Mouse (Mus musculus): ENCODE data around the gene Polr2f.
A peak's percentile ranks its signal among the peaks of the same experiment; 100 is the strongest.

The Polr2f gene

DNA sequence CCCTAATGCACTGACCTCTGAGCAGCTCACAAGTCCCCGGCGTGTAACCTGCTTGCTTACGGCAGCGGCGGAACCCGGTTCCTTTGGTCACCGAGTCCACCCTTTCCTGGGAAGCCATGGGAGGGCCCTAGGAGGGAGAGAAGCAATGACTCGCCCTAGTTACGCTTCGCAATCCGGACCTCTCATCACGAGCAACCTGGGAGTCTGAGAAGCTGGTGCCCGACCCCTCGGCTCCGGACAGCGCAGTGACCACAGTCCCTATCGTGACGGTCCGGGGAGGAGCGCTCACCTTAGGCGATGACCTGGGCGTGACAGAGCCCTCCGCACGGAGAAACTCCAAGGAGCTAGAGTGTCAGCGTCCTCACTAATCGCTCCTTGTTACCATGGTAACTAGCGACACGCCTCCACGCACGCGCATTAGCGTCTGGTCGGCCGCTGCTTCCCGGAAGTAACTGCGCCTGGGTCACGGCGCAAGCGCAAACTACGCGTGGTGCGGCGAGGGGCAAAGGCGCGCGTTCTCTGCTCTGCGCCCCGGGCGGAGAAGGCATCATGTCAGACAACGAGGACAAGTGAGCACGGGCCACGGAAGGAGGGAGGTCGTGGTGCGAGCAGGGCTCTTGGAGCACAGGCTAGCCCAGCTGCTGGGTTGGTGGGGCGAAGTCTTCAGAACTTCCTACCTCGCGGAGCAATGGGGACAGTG lies at the start of gene Polr2f, which contains the start of gene 1700088E04Rik:
TSS of gene Polr2f (plus strand) at position 144 of the 700 bp plus-strand sequence.
TSS of gene 1700088E04Rik (minus strand) at position 388 of the 700 bp plus-strand sequence.
- DNase-seq (ENCODE audit: extremely low read depth, low read depth, low spot score), result peak; percentile 16

DNA sequence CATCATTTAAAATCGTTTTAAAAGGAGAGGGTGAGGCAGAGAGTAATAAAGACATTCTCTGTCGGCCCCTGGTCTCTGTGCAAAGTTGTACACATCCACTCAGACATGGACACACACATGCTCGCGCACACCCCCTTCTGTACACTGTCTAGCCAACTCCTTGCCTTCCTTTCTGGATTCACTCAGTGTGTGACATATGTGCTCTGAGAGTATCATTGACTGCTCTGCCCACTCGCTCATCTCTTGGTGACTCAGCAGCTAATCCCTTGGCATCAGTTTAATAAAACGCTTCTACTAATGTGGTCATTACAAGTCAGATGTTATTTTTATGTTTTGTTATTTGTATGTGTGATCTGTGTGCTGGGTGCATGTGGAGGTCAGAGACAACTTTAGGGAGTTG lies 48.5 kb upstream of the Polr2f start:
- no peak for DNase-seq (ENCODE audit: extremely low read depth, low read depth, low spot score)

DNA sequence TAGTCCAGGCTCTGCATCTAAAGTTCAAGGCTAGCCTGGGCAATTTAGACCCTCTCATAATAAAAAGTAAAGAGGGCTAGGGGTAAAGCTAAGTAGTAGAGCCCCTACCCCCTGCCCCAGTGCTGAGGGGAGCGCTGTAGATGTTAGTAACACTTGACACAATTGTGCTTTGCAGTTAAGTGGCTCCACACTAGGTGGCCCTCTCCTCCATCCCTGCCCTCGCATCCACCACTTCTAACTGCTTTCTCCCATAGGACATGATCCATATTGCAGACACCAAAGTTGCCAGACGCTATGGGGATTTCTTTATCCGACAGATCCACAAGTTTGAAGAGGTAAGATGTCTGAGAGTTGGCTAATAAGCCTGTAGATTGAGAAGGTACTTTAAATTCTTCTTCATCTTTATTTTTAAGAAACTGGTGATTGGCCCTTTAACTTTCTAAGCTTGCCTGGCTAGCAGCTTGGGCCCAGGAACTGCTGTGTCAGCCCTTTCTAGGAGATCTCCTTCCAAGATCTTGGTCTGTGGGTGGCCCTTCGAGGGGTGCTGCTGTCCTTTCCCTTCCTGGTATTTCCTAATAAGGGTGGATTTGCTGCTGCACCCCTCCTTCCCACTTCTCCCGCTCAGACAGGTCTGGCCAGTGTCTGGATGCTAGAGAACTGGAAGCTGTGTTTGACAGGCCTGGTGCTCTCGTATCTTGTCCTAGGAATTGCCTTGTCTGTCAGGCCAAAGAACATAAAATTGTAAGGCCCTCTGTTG lies 47.5 kb upstream of the Polr2f start:
- no peak for DNase-seq (ENCODE audit: extremely low read depth, low read depth, low spot score)

DNA sequence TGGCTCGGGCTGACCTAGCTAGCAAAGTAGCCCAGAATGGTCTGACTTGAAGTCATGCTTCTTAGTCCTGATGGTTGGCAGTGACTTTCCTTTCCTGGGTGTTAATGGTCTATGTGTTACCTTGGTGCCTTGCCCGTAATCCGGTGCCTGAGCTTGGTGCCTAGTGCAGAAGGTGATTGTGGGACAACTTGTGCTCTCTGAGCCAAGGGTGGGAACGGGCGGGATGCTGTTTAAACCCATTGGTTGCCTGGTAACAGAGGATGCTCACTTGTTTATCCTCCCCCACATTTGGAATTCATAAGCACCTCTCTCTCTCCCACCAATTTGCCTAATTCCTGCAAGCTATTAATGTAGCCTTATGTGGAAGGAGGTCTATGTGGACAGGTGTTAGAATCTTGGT lies 45.3 kb upstream of the Polr2f start:
- DNase-seq (ENCODE audit: extremely low read depth, low read depth, low spot score), result no peak

DNA sequence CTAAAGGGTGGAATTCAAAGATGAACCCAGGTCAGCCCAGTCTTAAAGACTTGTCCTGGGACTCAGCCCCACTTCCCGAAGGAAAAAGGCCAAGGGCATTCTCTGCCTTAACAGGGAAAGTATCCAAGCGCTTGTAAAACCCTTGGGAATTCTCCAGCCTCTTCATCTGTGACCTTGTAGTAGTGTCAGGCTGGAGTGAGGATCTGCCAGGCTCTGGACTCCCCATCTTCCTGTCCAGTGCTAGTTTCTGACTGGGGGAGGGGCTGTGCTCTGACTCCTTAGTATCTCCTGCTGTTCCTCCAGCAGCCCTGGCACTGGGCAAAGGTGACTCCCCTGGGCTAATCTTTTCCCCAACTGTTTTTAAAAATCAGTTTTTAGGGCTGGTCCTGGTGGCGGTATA lies 44.3 kb upstream of the Polr2f start:
- DNase-seq (ENCODE audit: extremely low read depth, low read depth, low spot score), result no peak

DNA sequence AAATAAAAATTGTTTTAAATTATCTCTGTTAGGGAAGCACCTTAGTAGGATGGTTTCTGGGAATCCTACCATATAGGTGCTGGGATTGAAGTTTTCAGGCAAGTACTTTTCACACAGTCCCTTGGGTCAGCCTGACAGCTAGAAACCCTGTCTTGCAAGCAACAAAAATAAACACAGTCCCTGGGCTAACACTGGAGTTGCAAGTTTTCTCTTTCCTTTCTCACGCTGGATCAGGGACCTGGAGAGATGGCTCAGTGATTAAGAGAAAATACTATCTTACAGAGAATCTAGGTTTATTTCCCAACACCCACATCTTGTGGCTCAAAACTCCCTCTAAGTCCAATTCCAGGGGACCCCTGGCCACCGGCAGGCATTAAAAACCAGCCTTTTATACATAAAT lies 43.7 kb upstream of the Polr2f start:
- peak; percentile 79 for DNase-seq (ENCODE audit: extremely low read depth, low read depth, low spot score)

DNA sequence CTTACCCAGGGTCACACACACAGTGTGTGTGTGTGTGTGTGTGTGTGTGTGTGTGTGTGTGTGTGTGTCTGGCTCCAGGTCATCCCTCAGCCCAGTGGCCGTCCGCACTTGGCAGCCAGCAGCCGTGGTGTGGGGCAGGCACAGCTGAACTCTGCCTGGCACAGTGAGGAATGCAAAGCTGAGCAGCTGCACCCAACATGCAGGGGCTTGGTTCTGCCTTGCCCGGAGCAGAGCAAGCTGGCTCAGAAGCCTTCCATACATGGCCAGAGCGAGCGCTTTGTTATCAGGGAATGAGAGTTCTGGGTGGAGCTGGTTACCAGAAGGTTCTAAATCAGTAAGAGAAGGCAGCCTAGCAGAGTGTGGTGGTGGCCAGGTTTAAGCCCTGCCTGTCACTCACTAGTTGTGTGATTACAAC lies 43.2 kb upstream of the Polr2f start:
- no peak for DNase-seq (ENCODE audit: extremely low read depth, low read depth, low spot score)

DNA sequence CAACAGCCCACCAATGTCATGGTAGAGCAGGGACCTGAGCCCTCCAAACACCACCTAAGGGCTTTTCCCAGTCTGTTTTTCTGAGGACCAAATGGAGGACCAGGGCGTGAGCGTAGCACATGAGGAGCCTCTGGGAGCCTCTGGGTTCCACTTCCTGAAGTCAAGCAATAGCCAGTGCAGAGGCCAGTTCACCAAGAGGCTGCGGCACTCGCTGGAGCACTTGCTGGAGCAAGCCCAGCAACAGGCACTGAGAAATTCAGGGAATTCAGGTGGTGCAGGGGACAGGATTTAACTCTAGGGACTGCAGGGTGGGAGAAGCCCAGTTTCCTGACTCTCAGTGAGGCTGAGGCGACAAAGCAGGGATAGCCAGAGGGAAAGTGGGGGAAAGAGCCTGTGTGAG lies 42.6 kb upstream of the Polr2f start:
- no peak for DNase-seq (ENCODE audit: extremely low read depth, low read depth, low spot score)

DNA sequence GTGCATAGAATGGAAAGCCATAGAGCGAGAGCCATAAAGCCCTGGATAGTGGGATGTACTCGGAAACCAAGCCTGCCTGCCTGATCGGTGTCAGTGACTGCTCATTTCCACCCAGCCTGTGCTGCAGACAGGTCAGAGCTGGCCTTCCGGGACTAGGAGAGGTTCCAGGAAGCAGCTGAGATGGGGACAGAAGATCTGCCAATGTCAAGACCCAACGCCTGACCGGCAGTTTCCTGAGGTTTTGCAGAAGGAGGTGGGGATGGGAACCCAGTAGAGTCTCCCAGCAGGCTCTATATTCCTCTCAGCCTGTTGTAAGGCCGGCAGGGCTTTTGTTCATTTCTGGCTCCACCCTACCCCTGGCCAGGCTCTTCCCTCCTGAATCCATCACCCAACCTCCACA lies 41.9 kb upstream of the Polr2f start:
- no peak for DNase-seq (ENCODE audit: extremely low read depth, low read depth, low spot score)

DNA sequence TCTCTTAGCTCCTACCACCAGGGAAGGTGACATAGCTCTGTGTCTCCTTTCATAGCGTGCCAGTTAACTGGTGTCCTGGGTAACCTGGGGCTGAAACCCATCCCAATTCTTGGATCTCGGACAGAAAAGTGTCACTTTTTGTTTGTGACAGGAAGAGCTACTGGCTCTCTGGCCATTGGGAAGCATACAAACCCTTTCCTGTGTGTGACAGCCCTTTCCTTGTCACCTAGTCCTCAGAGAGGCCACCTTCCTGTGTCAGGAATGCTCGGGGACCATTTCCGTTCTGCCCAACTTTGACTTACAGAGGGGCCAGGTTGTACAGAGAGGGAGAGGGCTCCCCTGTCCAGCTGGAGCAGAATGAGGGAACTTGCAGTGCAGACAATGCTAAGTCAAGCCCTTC lies 41.4 kb upstream of the Polr2f start:
- DNase-seq (ENCODE audit: extremely low read depth, low read depth, low spot score), result no peak

DNA sequence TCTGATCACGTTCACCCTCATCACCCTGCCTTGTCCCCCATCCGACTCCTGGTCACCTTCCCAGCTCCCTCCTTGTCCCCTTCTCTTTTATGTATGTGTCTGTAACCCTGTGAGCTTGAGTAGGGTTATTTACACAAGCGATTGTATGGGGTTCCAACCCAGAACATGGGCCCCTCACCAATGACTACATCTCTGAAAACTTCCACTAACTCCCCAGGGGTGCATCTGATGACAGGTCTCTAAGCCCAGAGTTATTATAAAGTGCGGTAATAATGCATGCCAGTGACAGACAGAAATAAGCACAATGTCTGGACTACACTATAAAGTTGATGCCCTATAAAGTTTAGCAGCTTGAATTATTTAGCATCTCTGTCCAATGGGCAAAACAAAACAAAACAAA lies 40.4 kb upstream of the Polr2f start:
- no peak for DNase-seq (ENCODE audit: extremely low read depth, low read depth, low spot score)

DNA sequence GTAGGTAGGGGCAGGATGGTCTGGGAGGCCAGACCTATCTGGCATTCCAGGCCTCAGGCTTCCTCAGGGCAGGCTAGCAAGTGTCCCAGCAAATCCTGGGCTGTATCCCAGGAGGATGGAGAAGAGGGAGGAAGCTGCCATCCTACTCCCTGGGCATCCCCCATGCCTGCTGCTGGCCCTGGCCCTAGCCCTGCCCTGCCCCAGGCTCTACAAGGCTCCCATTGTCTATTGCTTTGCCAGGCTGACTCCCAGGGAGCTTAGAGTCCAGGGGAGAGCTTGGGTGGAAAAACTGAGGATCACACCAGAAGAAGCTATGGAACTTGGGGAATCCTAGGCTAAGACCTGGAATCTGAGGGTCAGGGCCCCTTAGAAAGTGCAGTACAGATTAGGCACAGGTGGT lies 39.3 kb upstream of the Polr2f start:
- DNase-seq (ENCODE audit: extremely low read depth, low read depth, low spot score), result no peak

DNA sequence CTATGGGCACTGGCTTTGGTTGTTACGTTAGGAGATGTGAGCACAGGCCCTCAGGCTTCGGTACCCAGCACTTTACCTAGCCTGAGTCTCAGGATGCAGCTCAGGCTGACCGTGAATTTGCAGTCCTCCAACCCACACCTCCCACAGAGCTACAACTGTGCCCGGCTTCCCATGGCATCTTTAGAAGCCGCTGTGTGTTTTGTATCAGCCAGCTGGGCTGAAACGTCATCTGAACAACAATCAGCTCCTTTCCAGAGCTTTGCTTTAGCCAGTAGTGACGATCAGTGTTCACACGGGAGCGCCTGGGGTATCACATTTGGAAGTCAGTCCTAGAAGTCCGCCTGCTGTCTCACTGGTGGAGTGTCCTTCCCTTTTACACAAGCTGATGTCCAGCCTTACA lies 37.5 kb upstream of the Polr2f start:
- no peak for DNase-seq (ENCODE audit: extremely low read depth, low read depth, low spot score)

DNA sequence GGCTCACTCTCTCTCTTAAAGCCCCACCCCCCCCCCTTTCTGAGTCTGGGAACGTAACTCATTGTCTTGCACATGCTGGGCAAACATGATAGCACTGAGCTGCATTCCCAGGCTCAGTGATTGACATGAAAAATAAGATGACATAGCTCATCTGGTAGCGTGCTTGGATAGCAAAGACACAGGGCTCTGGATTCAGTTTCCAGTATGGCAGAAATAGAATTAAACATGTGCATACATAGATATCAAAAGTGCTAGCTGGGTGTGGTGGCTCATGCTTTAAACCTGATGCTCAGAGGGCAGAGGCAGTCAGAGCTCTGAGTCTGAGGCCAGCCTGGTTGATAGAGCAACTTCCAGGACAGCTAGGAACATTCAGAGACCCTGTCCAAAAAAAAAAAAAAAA lies 35.0 kb upstream of the Polr2f start:
- DNase-seq (ENCODE audit: extremely low read depth, low read depth, low spot score), result no peak

DNA sequence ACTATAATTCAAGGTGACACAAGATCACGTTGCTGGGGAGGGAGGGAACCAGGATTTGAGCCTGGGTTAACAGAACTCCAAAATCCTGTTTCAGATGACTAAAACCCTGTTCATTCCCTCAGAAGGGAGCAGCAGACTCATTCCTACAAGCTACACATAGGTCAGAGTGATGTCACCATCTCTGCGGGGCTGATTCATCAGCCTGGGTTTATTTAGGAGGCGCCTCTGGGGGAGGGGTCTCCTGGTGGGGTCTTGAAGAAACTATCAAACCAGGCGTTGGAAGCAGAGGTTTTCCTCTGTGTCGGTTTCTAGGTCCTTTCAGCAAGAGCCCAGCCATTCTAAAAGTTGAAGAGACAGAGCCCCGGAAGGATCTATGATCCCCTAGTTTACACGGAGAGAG lies 32.8 kb upstream of the Polr2f start:
- no peak for DNase-seq (ENCODE audit: extremely low read depth, low read depth, low spot score)

DNA sequence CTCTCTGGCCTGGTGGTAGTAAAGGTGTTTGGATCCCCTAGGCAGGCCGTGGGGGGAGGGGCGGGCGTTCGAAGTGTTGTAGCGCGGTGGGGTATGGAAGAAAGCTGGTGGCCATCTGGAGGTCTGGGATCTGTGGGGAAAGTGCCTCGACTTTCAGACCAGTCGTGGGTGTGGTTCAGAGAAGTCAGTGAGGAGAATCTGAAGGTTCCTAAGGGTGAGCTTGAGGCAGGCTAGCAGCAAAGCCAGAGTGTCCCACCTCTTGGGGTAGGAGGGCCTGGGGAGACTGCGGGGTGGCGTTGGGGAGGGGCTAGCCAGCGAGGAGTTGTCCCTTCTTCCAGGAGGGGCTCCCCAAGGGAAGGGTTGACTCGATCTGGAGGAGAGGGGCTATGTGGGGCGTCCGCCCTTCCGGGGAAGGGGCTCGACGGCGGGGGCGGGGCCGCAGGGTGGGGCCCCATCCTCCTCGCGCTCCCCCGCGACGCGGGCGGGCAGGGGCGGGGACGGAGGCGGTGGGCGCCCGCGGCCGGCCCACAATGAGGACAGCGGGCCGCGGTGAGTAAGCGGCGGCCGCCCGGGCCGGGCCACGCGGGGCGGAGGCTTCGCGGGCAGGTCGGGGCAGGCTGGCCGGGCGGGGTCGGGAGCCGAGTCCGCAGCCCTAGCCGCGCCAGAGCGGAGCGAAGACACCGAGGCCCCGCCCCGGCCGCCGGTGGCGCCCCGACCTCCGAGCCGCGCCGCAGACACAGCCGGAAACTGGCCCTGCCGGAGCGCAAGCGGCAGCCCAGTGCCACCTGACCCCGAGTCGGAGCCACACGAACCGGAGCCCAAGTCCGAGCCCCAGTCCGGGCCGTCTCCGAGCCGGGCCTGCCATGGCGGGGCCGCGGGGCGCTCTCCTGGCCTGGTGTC lies 32.1 kb upstream of the Polr2f start, which contains the start of gene Micall1:
TSS of gene Micall1 (plus strand) at position 478 of the 900 bp plus-strand sequence.
- no peak for DNase-seq (ENCODE audit: extremely low read depth, low read depth, low spot score)

DNA sequence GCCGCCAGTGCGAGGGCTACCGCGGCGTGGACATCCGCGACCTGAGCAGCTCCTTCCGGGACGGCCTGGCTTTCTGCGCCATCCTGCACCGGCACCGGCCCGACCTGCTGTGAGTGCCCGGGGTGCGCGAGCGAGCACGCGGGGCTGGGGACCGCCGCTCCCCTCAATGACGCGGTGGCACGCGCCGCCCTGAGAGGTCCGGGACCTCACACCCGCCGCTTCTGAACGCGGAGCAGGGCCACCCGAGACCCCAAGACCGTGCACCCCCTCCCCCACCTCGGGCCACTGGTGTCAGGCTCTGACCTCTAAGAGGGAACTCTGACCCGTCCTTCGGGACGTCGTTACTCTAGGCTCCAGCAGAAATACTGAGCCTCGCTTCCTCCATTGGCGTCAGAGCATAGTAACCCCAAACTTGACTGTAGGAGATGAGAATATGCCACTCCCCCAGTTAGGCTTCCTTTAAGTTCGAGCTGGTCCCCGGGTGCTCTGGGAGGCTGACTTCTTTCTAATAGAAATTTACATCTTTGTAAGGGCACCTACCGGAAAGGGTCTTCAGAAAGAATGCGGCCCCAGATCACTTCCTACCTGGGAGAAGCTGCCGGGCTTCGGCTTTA lies 31.4 kb upstream of the Polr2f start:
- DNase-seq (ENCODE audit: extremely low read depth, low read depth, low spot score), result no peak

DNA sequence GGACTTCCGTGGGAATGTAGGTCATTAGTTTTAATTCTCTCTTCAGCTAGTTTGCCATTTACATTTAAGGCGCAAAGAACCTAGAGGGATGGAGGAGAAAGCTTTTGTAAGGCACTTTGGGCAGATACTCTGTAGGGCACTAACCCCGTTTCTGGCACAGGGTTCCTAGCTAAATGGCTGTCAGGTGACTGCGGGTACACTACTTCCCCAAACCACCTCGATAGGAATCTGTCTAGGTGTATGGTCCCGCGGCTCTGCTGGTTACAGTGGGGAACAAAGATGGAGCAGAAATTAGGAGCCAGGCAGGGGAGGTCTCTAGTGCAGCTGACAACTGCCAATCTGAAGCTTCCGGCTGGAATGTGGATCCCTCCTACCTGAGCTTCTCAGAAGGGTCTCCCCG lies 30.8 kb upstream of the Polr2f start:
- no peak for DNase-seq (ENCODE audit: extremely low read depth, low read depth, low spot score)

DNA sequence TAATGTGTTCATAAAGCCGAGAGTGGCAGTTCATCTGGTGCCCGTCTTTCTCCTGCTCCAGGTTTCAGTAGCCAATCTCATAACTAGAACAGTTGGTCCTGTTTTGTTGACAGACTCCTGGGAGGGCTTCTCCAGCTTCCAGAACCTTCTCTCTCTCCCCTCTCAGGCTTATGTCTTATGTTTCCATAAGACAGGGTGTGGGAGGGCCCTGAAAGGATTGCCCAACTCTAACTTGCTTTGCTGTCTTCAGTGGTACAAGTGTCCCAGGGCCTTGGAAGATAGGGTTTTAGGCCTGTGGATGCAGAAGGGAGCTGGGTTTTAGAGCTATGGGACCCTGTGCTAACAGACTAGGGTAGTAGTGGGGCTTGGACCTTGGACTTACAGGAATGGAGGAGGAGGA lies 30.3 kb upstream of the Polr2f start:
- DNase-seq (ENCODE audit: extremely low read depth, low read depth, low spot score), result no peak

DNA sequence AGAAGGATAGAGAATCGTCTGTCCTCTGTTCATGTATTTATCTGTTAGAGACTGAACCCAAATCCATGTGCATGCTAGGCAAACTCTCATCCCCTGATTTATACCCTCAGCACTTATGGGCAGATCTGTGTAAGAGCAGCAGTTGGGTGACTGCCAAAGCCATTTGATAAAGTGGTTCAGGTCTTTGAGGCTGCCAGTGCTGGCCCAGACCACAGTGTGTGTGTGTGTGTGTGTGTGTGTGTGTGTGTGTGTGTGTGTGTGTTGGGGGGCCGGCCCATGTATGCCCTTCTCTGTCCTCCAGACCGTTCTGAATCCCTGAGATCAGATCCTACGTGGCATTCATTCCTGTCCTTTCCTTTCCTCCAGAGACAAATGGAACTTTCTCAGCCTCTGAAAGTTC lies 29.0 kb upstream of the Polr2f start:
- DNase-seq (ENCODE audit: extremely low read depth, low read depth, low spot score), result no peak

DNA sequence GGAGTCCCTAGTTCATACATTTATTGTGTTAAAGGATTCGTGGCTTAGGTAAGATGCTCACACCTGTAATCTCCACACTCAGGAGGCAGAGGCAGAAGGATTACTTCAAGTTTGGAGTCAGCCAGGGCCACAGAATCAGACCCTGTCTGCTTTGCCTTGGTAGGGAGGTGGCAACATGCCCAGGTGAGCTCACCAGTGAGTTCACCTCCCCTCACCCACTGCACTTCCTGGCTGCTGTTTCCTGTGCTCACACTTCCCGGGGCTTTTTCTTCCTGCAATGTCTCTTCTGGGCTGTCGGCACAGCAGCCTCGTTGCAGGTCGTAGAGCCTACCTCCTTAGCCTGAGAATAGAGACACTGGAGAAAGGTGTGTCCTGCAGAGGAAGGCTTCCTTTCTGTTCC lies 25.5 kb upstream of the Polr2f start:
- no peak for DNase-seq (ENCODE audit: extremely low read depth, low read depth, low spot score)

Measured in fat pad, adult 2 months (tissue).